Mouse (Mus musculus) frontal cortex, adult 2 months (tissue): ENCODE measurements around the gene Fam166b. TPM values are rescaled to one million over a fixed set of nuclear protein-coding genes. Genes with fewer than 3 reads are reported as not detected.

Source experiments
- DNase-seq, 2 experiments: peaks; one replicate each; pipeline ENCODE4 v3.0.0; 2022; ENCODE audit warnings: low spot score in 1 of 2; ENCODE audit errors: extremely low spot score in 1 of 2
- polyA plus RNA-seq: library from polyadenylated mRNA; depleted of rRNA; stranded (reverse); fragments of >200 nt; gene quantifications from 2 replicates; pipeline ENCODE4 v1.2.3, GENCODE M21; 2012

Fam166b gene
- polyA plus RNA-seq, 1 experiment, result 1.2 TPM

GRCm38 (mm10) chr4:43431690-43432089, 2.8 kb upstream of the Fam166b start:
- peak; percentile 72 to 93 for DNase-seq

GRCm38 (mm10) chr4:43428180-43428861, 613 bp downstream of the Fam166b start:
- DNase-seq, result no peak

GRCm38 (mm10) chr4:43427501-43428179, 1.3 kb downstream of the Fam166b start:
- no peak for DNase-seq

- DNase-seq, result no peak
Observed at GRCm38 (mm10) chr4:43426487-43426886, 2.4 kb downstream of the Fam166b start.

GRCm38 (mm10) chr4:43425648-43426380, 3.1 kb downstream of the Fam166b start:
- DNase-seq, result no peak

GRCm38 (mm10) chr4:43425197-43425596, 3.7 kb downstream of the Fam166b start:
- no peak for DNase-seq

GRCm38 (mm10) chr4:43424072-43424471, 4.9 kb downstream of the Fam166b start:
- no peak for DNase-seq

GRCm38 (mm10) chr4:43423267-43423934, 5.5 kb downstream of the Fam166b start:
- no peak for DNase-seq

GRCm38 (mm10) chr4:43421632-43422240, 7.2 kb downstream of the Fam166b start:
- no peak for DNase-seq

GRCm38 (mm10) chr4:43420305-43420704, 8.6 kb downstream of the Fam166b start:
- DNase-seq, result peak in 1 of 2 experiments; percentile 91

- DNase-seq, result no peak
Observed at GRCm38 (mm10) chr4:43419801-43420281, 9.1 kb downstream of the Fam166b start.

- no peak for DNase-seq
Observed at GRCm38 (mm10) chr4:43418973-43419656, 9.8 kb downstream of the Fam166b start.

GRCm38 (mm10) chr4:43418450-43418849, 10.5 kb downstream of the Fam166b start:
- no peak for DNase-seq

GRCm38 (mm10) chr4:43417269-43418062, 11.5 kb downstream of the Fam166b start:
- peak in 1 of 2 experiments; percentile 43 for DNase-seq

GRCm38 (mm10) chr4:43416071-43416490, 12.9 kb downstream of the Fam166b start:
- DNase-seq, result no peak

GRCm38 (mm10) chr4:43415221-43416070, 13.5 kb downstream of the Fam166b start:
- no peak for DNase-seq

- DNase-seq, result no peak
Observed at GRCm38 (mm10) chr4:43414761-43415160, 14.2 kb downstream of the Fam166b start.
